Comparison of ENCODE assay signal across 8 mouse cellular contexts in genomic region chr17:13657182-13657562, GRCm38 (mm10).
DNase-seq lines count a peak whose midpoint lies in the region; ATAC-seq and TF ChIP-seq lines count a peak whose summit lies in the region.

No protein-coding gene starts in this region.

- DNase-seq in heart, postnatal 0 days (ENCODE audit: low spot score): no peak
- no peak for DNase-seq in heart, postnatal 36 days
- DNase-seq in liver, postnatal 0 days: no peak
- no peak for DNase-seq in adrenal gland, adult 18-20 months (ENCODE audit: low spot score in 2 of 2)
- DNase-seq in layer of hippocampus, postnatal 25 days (ENCODE audit: extremely low spot score in 1 of 2, low spot score in 1 of 2): no peak
- no peak for DNase-seq in ovary, adult 18-20 months (ENCODE audit: low spot score)

- peaks cover 43% of the 10 kb centered on the region for H3K4me1 ChIP-seq in heart, postnatal 0 days (ENCODE audit: control insufficient read depth, insufficient read depth)
- peaks cover 18% of the 10 kb centered on the region for H3K4me1 ChIP-seq in brown adipose tissue, adult 24 weeks (ENCODE audit: control insufficient read depth, insufficient read depth, insufficient read length, low read length)
- H3K4me1 ChIP-seq in forebrain, embryonic 15.5 days: peaks cover 34% of the 10 kb centered on the region
- peaks cover 9% of the 10 kb centered on the region; the same call in 1 of the 2 replicates for H3K4me1 ChIP-seq in liver, postnatal 0 days (ENCODE audit: insufficient read depth)

- intact Hi-C loops in heart, postnatal 36 days (cut with DNase I): no loop called here

- TF ChIP-seq EP300 in heart, postnatal 0 days (IDR thresholded peaks at IDR 0.05; ENCODE audit: low read depth): no peak
- no peak for TF ChIP-seq EP300 in liver, postnatal 0 days (IDR thresholded peaks at IDR 0.05; ENCODE audit: low read depth)

- no peak for TF ChIP-seq CTCF in heart, postnatal 0 days (IDR thresholded peaks at IDR 0.05; ENCODE audit: low read depth)
- TF ChIP-seq CTCF in liver, postnatal 0 days (IDR thresholded peaks at IDR 0.05; ENCODE audit: low read depth): no peak

- peak overlapping the region; percentile 21; the same call in 1 of the 2 replicates for H3K4me3 ChIP-seq in heart, postnatal 0 days (ENCODE audit: low read depth, low read length)
- H3K4me3 ChIP-seq in brown adipose tissue, adult 24 weeks (ENCODE audit: insufficient read depth, low read depth, low read length): no peak overlapping the region
- no peak overlapping the region for H3K4me3 ChIP-seq in forebrain, embryonic 15.5 days
- H3K4me3 ChIP-seq in liver, postnatal 0 days (ENCODE audit: low read depth, low read length): no peak overlapping the region

- no peak overlapping the region for H3K9ac ChIP-seq in heart, postnatal 0 days (replicated peaks; ENCODE audit: low read depth, low read length)
- 0 out of 2 replicates have a peak overlapping the region, but pooled peaks have one; percentile 11 for H3K9ac ChIP-seq in forebrain, embryonic 15.5 days (replicated peaks)
- no peak overlapping the region for H3K9ac ChIP-seq in liver, postnatal 0 days (replicated peaks)

- ATAC-seq in heart, postnatal 0 days (ENCODE audit: insufficient read depth, low read depth): no peak
- ATAC-seq in forebrain, embryonic 15.5 days (replicated peaks): no peak
- no peak for ATAC-seq in liver, postnatal 0 days

- WGBS in heart, postnatal 0 days: 36% methylated on average over 10 of the region's 10 CpGs
- 30% methylated on average over 10 of the region's 10 CpGs for WGBS in forebrain, embryonic 15.5 days
- 48% methylated on average over 10 of the region's 10 CpGs for WGBS in liver, postnatal 0 days (ENCODE audit: insufficient replicate concordance)

- no peaks in the 10 kb centered on the region for H3K27me3 ChIP-seq in heart, postnatal 0 days (ENCODE audit: control insufficient read depth, insufficient read depth, low read length)
- H3K27me3 ChIP-seq in forebrain, embryonic 15.5 days: no peaks in the 10 kb centered on the region
- H3K27me3 ChIP-seq in liver, postnatal 0 days (ENCODE audit: insufficient read depth, low read length): no peaks in the 10 kb centered on the region

- H3K9me3 ChIP-seq in heart, postnatal 0 days (replicated peaks; ENCODE audit: control insufficient read depth, low read length): no peaks in the 10 kb centered on the region
- H3K9me3 ChIP-seq in forebrain, embryonic 15.5 days: no peaks in the 10 kb centered on the region
- H3K9me3 ChIP-seq in liver, postnatal 0 days (ENCODE audit: low read length): no peaks in the 10 kb centered on the region

- peak overlapping the region; percentile 54 for H3K4me2 ChIP-seq in heart, postnatal 0 days (ENCODE audit: low read depth, low read length)
- no peak overlapping the region for H3K4me2 ChIP-seq in forebrain, embryonic 15.5 days (replicated peaks)
- H3K4me2 ChIP-seq in liver, postnatal 0 days (ENCODE audit: low read depth, low read length): 0 out of 2 replicates have a peak overlapping the region, but pooled peaks have one; percentile 34

- H3K36me3 ChIP-seq in heart, postnatal 0 days (replicated peaks; ENCODE audit: control insufficient read depth, insufficient read depth, low read length): no peaks in the 10 kb centered on the region
- no peaks in the 10 kb centered on the region for H3K36me3 ChIP-seq in forebrain, embryonic 15.5 days
- no peaks in the 10 kb centered on the region for H3K36me3 ChIP-seq in liver, postnatal 0 days (replicated peaks; ENCODE audit: insufficient read depth, low read length)

- H3K27ac ChIP-seq in heart, postnatal 0 days (ENCODE audit: low read depth): peak overlapping the region; percentile 82
- H3K27ac ChIP-seq in brown adipose tissue, adult 24 weeks (replicated peaks; ENCODE audit: low read depth, low read length): peak overlapping the region; percentile 86
- peak overlapping the region; percentile 68 for H3K27ac ChIP-seq in forebrain, embryonic 15.5 days (replicated peaks)
- no peak overlapping the region for H3K27ac ChIP-seq in liver, postnatal 0 days (ENCODE audit: low read depth)
